Mouse (Mus musculus): ENCODE data around the gene Itga3.
"Not testable (repeated sequence)": the region's sequence is repeated elsewhere in the genome, so short reads cannot be mapped to it uniquely, and the experiment has no call there.

Gene Itga3

GRCm38 (mm10) chr11:95025227-95026012 lies 51.2 kb downstream of the Itga3 start:
- no peak for DNase-seq

- DNase-seq: no peak
Measured at GRCm38 (mm10) chr11:95024439-95025184, 52.0 kb downstream of the Itga3 start.

GRCm38 (mm10) chr11:95023481-95023880 lies 53.1 kb downstream of the Itga3 start:
- no peak for DNase-seq

GRCm38 (mm10) chr11:95022237-95022992 lies 54.2 kb downstream of the Itga3 start:
- no peak for DNase-seq

- no peak for DNase-seq
Measured at GRCm38 (mm10) chr11:95015484-95015883, 61.1 kb downstream of the Itga3 start.

GRCm38 (mm10) chr11:95012487-95012886 lies 64.1 kb downstream of the Itga3 start:
- DNase-seq: no peak

GRCm38 (mm10) chr11:95012075-95012474 lies 64.5 kb downstream of the Itga3 start:
- DNase-seq: no peak

GRCm38 (mm10) chr11:95011416-95011815 lies 65.2 kb downstream of the Itga3 start:
- no peak for DNase-seq

- DNase-seq: not testable (repeated sequence)
Measured at GRCm38 (mm10) chr11:95010841-95011403, 65.7 kb downstream of the Itga3 start.

GRCm38 (mm10) chr11:95010141-95010739 lies 66.4 kb downstream of the Itga3 start:
- no peak for DNase-seq

- no peak for DNase-seq
Measured at GRCm38 (mm10) chr11:95009629-95010014, 67.0 kb downstream of the Itga3 start, which contains the start of gene Samd14. Gene Samd14, plus strand, starts transcription at chr11:95009879.

- DNase-seq: no peak
Measured at GRCm38 (mm10) chr11:95008661-95009628, 67.7 kb downstream of the Itga3 start.

- no peak for DNase-seq
Measured at GRCm38 (mm10) chr11:95007418-95007817, 69.2 kb downstream of the Itga3 start.

GRCm38 (mm10) chr11:95006525-95007219 lies 69.9 kb downstream of the Itga3 start:
- peak; percentile 84 to 87 for DNase-seq

- DNase-seq: peak in 1 of 2 experiments; percentile 46
Measured at GRCm38 (mm10) chr11:95006038-95006437, 70.6 kb downstream of the Itga3 start.

GRCm38 (mm10) chr11:95004937-95005198 lies 71.7 kb downstream of the Itga3 start:
- DNase-seq: no peak

- no peak for DNase-seq
Measured at GRCm38 (mm10) chr11:95004136-95004936, 72.3 kb downstream of the Itga3 start.

- DNase-seq: no peak
Measured at GRCm38 (mm10) chr11:95002705-95003104, 73.9 kb downstream of the Itga3 start.

- DNase-seq: peak in 1 of 2 experiments; percentile 34
Measured at GRCm38 (mm10) chr11:95001584-95002347, 74.8 kb downstream of the Itga3 start.
